Mouse (Mus musculus) embryo, embryonic 10.5 days (tissue): Measurements from ENCODE around the gene Akip1.
A peak's percentile ranks its signal among the peaks of the same experiment; 100 is the strongest.

Experiments
- DNase-seq: peaks from one replicate; pipeline ENCODE4 v3.0.0-alpha.2; 2015; ENCODE audit warnings: low spot score

Akip1 gene

DNA sequence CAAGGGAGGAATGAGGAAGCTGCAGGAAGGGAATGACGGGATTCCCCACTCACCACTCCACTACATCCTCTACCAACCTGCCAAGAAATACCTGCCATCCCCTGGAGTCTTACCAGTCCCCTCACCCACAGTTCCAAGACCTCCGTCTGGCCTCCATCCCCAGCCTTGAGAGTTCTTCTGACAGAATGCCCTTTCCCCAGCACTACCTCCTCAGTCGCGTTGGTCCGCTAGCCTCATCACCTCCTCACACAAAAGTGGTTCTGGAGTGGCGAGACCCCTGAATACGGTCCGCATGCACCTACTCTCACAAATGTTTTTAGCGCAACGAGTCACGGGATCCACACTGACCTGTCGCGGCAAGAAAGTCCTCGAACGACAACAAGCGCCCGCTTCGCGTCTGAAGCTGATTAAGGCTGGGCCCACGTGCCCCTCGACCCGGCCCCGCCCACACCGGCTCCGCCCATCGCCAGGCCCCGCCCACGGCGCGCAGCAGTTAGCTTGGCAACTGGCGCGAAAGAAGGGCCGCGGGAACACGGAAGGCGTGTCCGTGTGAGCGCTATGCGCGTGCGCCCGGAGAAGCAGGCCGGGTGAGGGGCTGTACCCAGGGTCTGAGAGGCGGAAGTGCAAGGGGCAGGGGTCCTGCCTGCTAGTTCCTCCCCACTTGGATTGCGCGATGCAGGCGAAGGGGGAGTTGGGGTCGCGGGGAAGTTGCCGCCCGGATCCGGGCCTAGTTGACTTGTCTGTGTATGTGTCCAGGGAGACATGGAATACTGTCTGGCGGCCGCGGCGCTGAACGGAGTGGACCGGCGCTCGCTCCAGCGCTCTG lies at the start of gene Akip1, which contains the start of gene St5:
Gene Akip1, plus strand, starts transcription at position 501 of the 826 bp plus-strand sequence.
Gene St5, minus strand, starts transcription at position 416 of the 826 bp plus-strand sequence.
- DNase-seq: peak; percentile 97

DNA sequence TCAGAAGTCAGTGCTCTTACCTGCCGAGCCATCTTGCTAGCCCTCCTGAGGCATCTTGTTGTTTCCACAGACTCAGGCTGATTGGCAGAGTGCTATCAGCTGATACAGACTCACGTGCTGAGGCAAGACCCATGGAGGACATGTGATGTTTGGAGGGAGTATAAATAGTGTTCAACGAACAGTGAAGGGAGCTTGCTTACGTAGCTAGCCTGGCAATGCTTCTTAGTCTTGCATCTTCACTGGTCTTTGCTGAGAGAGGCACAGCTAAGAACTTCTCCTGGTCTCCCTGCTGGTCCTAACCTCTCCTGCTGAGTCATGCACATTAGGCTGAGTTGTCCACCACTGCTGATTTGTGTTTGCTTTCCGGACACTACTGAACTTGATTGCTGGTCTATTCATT lies 48.6 kb upstream of the Akip1 start:
- no peak for DNase-seq

GRCm38 (mm10) chr7:109657884-109658283 lies 45.6 kb upstream of the Akip1 start:
- DNase-seq: peak; percentile 14

- DNase-seq: no peak
These were observed 44.2 kb upstream of the Akip1 start for GRCm38 (mm10) chr7:109659278-109659677.

- DNase-seq: no peak
These were observed 40.9 kb upstream of the Akip1 start for GRCm38 (mm10) chr7:109662626-109663025.

- no peak for DNase-seq
These were observed 36.8 kb upstream of the Akip1 start for GRCm38 (mm10) chr7:109666664-109667063.

DNA sequence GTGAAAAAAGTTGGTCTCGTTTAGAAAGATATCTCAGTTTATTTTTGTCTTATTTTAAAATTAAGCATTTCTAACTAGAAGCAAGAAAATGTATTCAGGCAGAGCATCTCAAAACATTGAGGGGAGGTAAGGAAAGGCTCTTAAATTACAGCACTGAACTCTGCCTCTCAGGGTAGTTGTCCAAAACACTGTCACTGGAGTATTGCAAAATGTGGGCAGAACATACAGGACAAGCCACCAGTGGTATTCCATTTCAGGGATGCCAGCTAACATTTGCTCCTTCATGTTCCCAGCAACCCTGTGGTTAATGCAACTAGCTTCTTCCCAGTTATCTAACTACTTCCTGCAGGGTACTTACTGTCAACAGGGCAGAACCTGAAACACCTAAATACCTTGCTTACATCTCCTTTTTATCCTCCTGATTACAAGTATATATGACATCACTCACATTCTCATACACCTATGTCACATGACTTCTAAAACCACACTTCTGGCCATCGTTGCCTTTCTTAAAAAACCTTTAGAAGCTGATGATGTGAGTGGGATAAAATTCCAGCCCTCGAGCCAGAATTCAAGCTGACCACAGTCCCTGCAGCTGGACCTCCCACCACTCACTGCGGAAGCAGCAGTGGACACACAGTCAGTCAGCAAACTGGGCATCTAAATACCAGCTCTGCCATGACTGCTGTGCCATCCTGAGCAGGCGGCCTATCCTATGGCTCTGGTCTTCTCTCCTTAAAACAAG lies 33.9 kb upstream of the Akip1 start:
- no peak for DNase-seq

DNA sequence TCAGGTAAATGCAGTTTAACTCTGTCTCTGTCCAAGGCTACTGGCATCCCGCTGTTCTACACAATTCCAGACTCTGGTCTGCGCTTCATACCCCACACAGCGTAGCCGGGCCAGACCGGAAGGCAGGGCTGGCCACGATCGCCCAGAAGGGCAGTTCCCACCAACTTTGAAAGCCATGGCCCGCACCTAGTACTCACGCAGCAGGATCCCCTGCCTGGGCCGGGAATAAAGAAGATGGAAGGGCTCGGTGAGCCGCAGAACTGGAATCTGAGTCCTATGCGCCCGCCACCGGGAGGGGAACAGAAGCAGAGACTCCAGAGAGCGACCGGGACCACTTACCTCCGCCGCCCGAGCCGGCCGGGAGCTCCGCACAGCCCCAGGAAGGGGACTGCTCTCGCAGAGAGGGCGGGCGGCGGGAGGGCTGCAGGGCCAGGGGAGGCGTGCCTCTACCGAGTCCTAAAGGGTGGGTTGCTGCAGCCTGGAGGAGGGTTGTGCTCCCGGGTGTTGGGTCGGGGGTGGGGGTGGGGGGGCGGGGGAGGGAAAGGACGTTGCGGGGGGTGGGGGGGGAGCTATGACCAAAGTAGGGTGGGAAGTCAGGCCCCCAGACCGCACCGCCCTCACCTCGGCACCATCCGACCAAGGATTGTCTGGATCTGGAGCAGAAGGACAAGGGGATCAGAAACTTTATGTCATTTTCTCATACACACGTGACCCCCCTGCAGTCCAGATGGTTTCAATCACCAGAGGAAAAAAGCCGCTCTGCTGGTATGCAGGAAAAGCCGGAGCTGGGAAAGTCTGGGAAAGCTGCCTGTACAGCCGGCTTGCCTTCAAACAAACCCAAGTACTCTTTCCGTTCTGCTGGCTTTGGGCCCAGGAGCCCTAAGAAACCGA lies 31.7 kb upstream of the Akip1 start:
- DNase-seq: peak; percentile 92

DNA sequence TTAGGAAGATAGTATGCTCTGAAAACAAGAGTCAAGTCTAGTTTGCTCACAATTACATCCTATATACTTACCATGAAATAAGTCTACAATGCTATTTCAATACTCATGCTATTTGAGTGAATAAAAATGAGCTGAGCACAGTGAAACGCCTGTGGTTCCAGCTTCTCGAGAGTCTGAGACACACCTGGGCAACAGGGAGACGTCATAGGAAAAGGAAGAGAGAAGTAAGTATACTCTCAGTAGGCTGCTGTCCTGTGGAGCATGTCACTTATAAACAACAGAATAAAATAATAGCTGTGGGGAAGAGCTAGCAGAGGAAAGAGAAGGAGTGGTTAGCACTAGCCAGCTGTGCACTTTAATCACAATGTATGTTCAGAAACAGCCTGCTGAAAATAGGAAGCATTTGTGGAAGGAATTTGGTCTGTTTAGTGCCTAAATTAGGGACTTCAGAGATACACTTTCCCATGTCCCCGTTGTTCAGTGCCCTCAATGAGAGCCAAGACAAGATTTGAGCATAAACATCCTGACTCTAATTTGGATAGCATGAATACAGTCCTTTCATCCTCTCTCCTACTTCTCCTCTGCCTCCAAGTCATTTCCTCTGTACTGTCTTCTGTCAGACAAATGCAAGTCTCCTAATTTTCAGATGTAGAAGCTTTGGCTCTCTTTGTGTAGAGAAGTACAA lies 28.4 kb upstream of the Akip1 start:
- no peak for DNase-seq

DNA sequence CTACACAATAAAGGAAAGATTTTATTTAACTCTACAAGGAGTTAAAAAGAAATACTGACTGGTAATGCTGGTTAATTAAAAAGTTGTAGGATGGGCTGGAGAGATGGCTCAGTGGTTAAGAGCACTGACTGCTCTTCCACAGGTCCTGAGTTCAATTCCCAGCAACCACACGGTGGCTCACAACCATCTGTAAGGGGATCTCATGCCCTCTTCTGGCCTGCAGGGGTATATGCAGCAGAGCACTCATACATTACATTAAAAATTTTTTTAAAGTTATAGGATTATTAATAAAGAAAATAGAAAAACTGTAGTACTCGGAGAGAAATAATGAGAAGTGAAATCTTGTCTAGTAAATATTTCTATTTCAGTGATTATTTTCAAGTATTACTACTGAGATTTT lies 23.2 kb upstream of the Akip1 start:
- no peak for DNase-seq

DNA sequence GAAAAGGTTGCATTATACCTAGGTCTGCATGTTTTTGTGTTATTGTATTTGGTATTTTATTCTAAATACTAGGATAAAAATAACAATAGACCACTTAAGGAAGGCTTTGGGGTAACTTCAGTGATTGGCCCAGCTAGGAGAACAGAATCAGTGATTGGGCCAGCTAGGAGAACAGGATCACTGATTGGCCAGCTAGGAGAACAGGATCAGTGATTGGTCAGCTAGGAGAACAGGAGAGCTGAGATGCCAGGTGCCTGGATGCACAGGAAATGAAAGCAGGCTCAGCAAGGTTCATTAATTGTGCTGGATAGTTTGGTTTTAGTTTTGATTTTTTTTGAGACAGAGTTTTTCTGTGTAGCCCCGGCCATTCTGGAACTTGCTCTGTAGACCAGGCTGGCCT lies 22.6 kb upstream of the Akip1 start:
- DNase-seq: no peak

- no peak for DNase-seq
These were observed 16.8 kb upstream of the Akip1 start for GRCm38 (mm10) chr7:109686585-109687128.

GRCm38 (mm10) chr7:109690101-109690500 lies 13.4 kb upstream of the Akip1 start:
- no peak for DNase-seq

- no peak for DNase-seq
These were observed 12.5 kb upstream of the Akip1 start for GRCm38 (mm10) chr7:109690961-109691360.

DNA sequence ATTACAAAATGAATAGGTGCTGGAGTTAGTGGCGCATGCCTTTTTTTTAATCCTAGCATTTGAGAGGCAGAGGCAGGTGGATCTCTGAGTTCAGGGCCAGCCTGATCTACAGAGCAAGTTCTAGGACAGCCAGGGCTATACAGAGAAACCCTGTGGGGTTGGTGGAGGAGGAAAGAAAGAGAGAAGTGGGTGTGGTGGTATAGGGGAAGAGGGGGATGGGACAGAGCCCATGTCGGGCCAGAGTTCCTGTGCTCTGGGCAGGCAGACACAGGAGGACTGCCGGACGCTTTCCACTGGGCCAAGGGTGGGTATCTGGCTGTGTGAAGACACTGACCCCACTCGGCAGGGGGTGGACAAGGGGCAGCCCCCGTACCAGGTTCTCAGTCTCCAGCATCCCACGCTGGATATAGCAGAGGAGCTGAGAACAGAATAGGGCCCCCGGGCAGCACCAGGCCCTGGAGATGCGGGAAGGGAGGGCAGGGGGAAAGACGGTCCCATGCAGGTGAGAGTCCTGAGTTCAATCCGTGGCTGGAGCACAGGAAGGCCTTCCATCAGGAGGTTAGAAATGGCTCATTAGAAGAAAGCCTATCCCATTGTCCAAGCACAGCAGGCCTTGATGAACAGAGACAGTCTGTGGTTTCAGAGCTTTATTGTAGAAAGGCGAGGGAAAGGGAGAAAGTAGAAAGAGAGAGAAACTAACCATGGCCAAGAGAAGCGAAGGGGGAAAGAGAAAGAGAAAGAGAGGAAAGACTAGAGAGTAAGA lies 8.7 kb upstream of the Akip1 start:
- no peak for DNase-seq

GRCm38 (mm10) chr7:109695339-109695726 lies 8.2 kb upstream of the Akip1 start:
- DNase-seq: no peak

GRCm38 (mm10) chr7:109700213-109700612 lies 3.3 kb upstream of the Akip1 start:
- no peak for DNase-seq

DNA sequence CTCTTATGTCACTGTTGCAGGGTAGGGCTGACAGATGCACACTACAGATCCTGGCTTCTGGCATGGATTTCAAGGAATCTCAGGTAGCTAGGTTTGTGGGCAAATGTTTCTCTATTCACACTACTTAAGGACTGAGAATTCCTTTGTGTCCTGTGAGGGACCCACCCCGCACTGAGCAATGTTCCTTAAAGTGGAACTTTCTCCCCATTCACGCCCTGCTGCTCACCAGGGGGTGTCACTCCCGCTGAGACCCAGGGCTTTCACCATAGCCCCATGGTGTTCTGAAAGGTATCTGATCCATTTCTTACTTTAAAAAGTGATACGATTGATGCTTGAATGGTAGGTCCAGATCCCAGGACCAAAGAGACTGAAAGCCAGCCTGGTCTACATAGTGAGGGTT lies 769 bp upstream of the Akip1 start:
- no peak for DNase-seq

DNA sequence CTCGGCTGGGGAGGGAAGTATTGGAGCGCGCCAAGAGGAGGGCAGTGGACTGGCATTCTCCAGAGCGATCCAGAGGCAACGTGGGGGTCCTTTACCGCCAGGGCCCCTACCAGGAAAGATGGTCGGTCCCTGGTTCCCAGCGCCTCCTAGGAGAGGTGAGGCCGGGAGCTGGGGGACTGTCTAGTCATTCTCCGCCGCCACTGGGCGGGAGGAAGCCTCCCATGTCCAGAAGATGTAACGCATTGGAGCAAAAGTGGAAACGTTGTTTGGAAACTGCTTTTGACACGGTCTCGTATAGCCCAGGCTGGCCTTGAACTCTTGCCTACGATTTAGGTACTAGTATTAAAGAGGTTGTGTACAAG lies 507 bp downstream of the Akip1 start:
- DNase-seq: no peak

DNA sequence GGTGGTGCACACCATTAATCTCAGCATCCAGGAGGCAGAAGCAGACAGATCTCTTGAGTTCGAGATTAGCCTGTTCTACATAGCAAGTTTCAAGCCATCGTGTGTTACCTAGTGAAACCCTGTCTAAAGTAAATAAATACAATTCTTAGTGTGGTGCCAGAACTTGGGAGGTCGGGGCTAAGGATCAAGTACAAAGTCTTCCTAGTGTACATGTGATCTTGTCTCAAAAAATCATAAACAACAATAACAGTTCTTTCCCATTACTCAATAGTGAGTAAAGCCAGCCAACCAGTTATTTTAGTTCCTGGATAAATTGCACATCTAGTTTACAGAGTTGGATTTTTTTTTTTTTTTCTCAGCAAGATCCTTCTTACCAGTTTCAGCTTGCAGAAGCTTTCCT lies 971 bp downstream of the Akip1 start:
- no peak for DNase-seq
